9 mouse cellular contexts compared by ENCODE assay signal in genomic region chr8:61515931-61516744, GRCm38 (mm10). TPM values are rescaled to one million over a fixed set of nuclear protein-coding genes. Genes with fewer than 3 reads are reported as not detected.
DNase-seq lines count a peak whose midpoint lies in the region; ATAC-seq and TF ChIP-seq lines count a peak whose summit lies in the region.
"Had no signal": no experiment of that assay in that cellular context is flagged by ENCODE, and none has a peak within 500 bp of the region (broad histone marks: within the 10 kb centered on the region; RNA-seq: fewer than 3 reads in every experiment).

No protein-coding gene starts in this region.

- H3K79me2 ChIP-seq in MEL (ENCODE audit: control insufficient read depth, insufficient read depth, low read length, poor library complexity): no peaks in the 10 kb centered on the region

- peaks cover 0 to 9% of the 10 kb centered on the region in 2 experiments; a peak in 2 of 4 replicates for H3K36me3 ChIP-seq in MEL (ENCODE audit: control insufficient read depth in 1 of 2, insufficient read depth in 2 of 2, low read length in 2 of 2)
- no peaks in the 10 kb centered on the region for H3K36me3 ChIP-seq in forebrain, embryonic 15.5 days
- peaks cover 13% of the 10 kb centered on the region for H3K36me3 ChIP-seq in hindbrain, embryonic 12.5 days

- 23% methylated on average over 25 of the region's 25 CpGs for WGBS in forebrain, embryonic 15.5 days
- WGBS in hindbrain, embryonic 12.5 days: 28% methylated on average over 25 of the region's 25 CpGs

- H3K4me1 ChIP-seq in MEL (ENCODE audit: control insufficient read depth in 1 of 2, insufficient read depth in 2 of 2, low read length in 2 of 2): peaks cover 5 to 6% of the 10 kb centered on the region in 2 experiments
- peaks cover 28% of the 10 kb centered on the region for H3K4me1 ChIP-seq in forebrain, embryonic 15.5 days
- peaks cover 17% of the 10 kb centered on the region for H3K4me1 ChIP-seq in hindbrain, embryonic 12.5 days

- H3K9ac ChIP-seq in MEL (ENCODE audit: control insufficient read depth, low read depth, low read length, poor library complexity, severe bottlenecking): peak overlapping the region; percentile 29; the same call in 1 of the 2 replicates
- H3K9ac ChIP-seq in forebrain, embryonic 15.5 days (replicated peaks): 0 out of 2 replicates have a peak overlapping the region, but pooled peaks have one; percentile 5
- H3K9ac ChIP-seq in hindbrain, embryonic 12.5 days: no peak overlapping the region
- H3K9ac ChIP-seq: limb, embryonic 15.5 days had no signal

- ATAC-seq in forebrain, embryonic 15.5 days (replicated peaks): peak; percentile 94
- peak; percentile 90 for ATAC-seq in hindbrain, embryonic 12.5 days (ENCODE audit: low FRiP score)

- TF ChIP-seq EP300 in MEL (IDR thresholded peaks at IDR 0.05; ENCODE audit: low read depth in 1 of 2, low read length in 2 of 2): no peak

- TF ChIP-seq CTCF in MEL (IDR thresholded peaks at IDR 0.05 in 2 of 3, conservative IDR thresholded peaks at IDR 0.05 in 1 of 3; ENCODE audit: control insufficient read depth in 1 of 3, insufficient read depth in 1 of 3, low read depth in 2 of 3, low read length in 3 of 3, poor library complexity in 1 of 3, severe bottlenecking in 1 of 3): peak; percentile 83 to 95 (median 87)

- no peaks in the 10 kb centered on the region for H3K9me3 ChIP-seq in MEL (replicated peaks; ENCODE audit: insufficient read depth, low read length)
- H3K9me3 ChIP-seq in forebrain, embryonic 15.5 days: no peaks in the 10 kb centered on the region
- H3K9me3 ChIP-seq in hindbrain, embryonic 12.5 days (replicated peaks): no peaks in the 10 kb centered on the region
- H3K9me3 ChIP-seq: limb, embryonic 15.5 days had no signal

- peak; percentile 83 for DNase-seq in MEL (ENCODE audit: low read depth, low spot score)
- DNase-seq in cerebellum, adult 11 months: peak; percentile 75
- DNase-seq in layer of hippocampus, adult 9-10 months (ENCODE audit: low spot score): peak; percentile 87
- peak; percentile 70 for DNase-seq in lung, postnatal 25 days (ENCODE audit: low spot score)
- DNase-seq in right cerebral cortex, adult 18-20 months: peak; percentile 85
- peak; percentile 47 to 62 for DNase-seq in urinary bladder, adult 18-20 months (ENCODE audit: low spot score in 2 of 2)

- peak overlapping the region; percentile 41 for H3K4me2 ChIP-seq in forebrain, embryonic 15.5 days (replicated peaks)
- peak overlapping the region; percentile 39 for H3K4me2 ChIP-seq in hindbrain, embryonic 12.5 days (replicated peaks)
- H3K4me2 ChIP-seq: limb, embryonic 15.5 days had no signal

- H3K27me3 ChIP-seq in MEL (ENCODE audit: control insufficient read depth in 1 of 2, insufficient read depth in 2 of 2, low read length in 2 of 2): no peaks in the 10 kb centered on the region
- no peaks in the 10 kb centered on the region for H3K27me3 ChIP-seq in forebrain, embryonic 15.5 days
- no peaks in the 10 kb centered on the region for H3K27me3 ChIP-seq in hindbrain, embryonic 12.5 days
- H3K27me3 ChIP-seq: limb, embryonic 15.5 days had no signal

- H3K4me3 ChIP-seq in MEL (ENCODE audit: control insufficient read depth in 1 of 2, insufficient read depth in 1 of 2, low read depth in 2 of 2, low read length in 2 of 2): peak overlapping the region in 1 of 2 experiments; percentile 29; a peak in 1 of 4 replicates
- peak overlapping the region; percentile 21 for H3K4me3 ChIP-seq in forebrain, embryonic 15.5 days
- peak overlapping the region; percentile 3; the same call in 1 of the 2 replicates for H3K4me3 ChIP-seq in hindbrain, embryonic 12.5 days
- H3K4me3 ChIP-seq: limb, embryonic 15.5 days had no signal

- no peak for TF ChIP-seq POLR2A in MEL (IDR thresholded peaks at IDR 0.05; ENCODE audit: control insufficient read depth in 1 of 2, insufficient read depth in 1 of 2, low read depth in 1 of 2, low read length in 2 of 2, poor library complexity in 1 of 2)

- H3K27ac ChIP-seq in MEL (ENCODE audit: control insufficient read depth, low read depth, low read length): no peak overlapping the region
- H3K27ac ChIP-seq in forebrain, embryonic 15.5 days (replicated peaks): peak overlapping the region; percentile 90
- H3K27ac ChIP-seq in hindbrain, embryonic 12.5 days: peak overlapping the region; percentile 94
- H3K27ac ChIP-seq: limb, embryonic 15.5 days had no signal

- TF ChIP-seq RAD21 in MEL (IDR thresholded peaks at IDR 0.05; ENCODE audit: low read depth, low read length): peak; percentile 98

TF ChIP-seq in MEL, 35 proteins besides CTCF, POLR2A, EP300 and RAD21:
- TF ChIP-seq MYC (IDR thresholded peaks at IDR 0.05; ENCODE audit: low read depth, low read length) (0 out of 2 replicates have a peak, but pooled peaks have one; percentile 33), USF2 (IDR thresholded peaks at IDR 0.05; ENCODE audit: borderline replicate concordance in 1 of 2, insufficient read depth in 1 of 2, low read depth in 1 of 2, low read length in 2 of 2) (no peak), POLR2AphosphoS2 (IDR thresholded peaks at IDR 0.05; ENCODE audit: low read length) (no peak), ETS1 (IDR thresholded peaks at IDR 0.05; ENCODE audit: low read depth, low read length) (no peak), ZKSCAN1 (IDR thresholded peaks at IDR 0.05; ENCODE audit: low read depth, low read length) (no peak), NRF1 (IDR thresholded peaks at IDR 0.05; ENCODE audit: insufficient read depth, low read depth, low read length, poor library complexity, severe bottlenecking) (0 out of 2 replicates have a peak, but pooled peaks have one; percentile 10), MEF2A (IDR thresholded peaks at IDR 0.05; ENCODE audit: extremely low read depth, insufficient replicate concordance, low read depth, low read length, poor library complexity, severe bottlenecking) (no peak), JUND (IDR thresholded peaks at IDR 0.05; ENCODE audit: low read depth, low read length) (no peak), TAL1 (IDR thresholded peaks at IDR 0.05; ENCODE audit: low read length) (no peak), ZNF384 (IDR thresholded peaks at IDR 0.05; ENCODE audit: low read depth, low read length) (peak; percentile 89), MXI1 (IDR thresholded peaks at IDR 0.05; ENCODE audit: low read depth, low read length) (no peak), BHLHE40 (IDR thresholded peaks at IDR 0.05; ENCODE audit: borderline replicate concordance, low read depth, low read length) (0 out of 2 replicates have a peak, but pooled peaks have one; percentile 19), GATA1 (IDR thresholded peaks at IDR 0.05; ENCODE audit: low read depth, low read length) (no peak), CHD1 (IDR thresholded peaks at IDR 0.05; ENCODE audit: low read depth, low read length) (no peak), USF1 (IDR thresholded peaks at IDR 0.05; ENCODE audit: low read depth, low read length) (no peak), CHD2 (IDR thresholded peaks at IDR 0.05; ENCODE audit: low read length) (no peak), MYB (IDR thresholded peaks at IDR 0.05; ENCODE audit: low read depth, low read length) (no peak), ZMIZ1 (IDR thresholded peaks at IDR 0.05; ENCODE audit: low read depth, low read length) (no peak), POLR2AphosphoS5 (IDR thresholded peaks at IDR 0.05; ENCODE audit: borderline replicate concordance, low read depth, low read length) (no peak), ELF1 (IDR thresholded peaks at IDR 0.05; ENCODE audit: low read depth, low read length) (no peak), SMC3 (IDR thresholded peaks at IDR 0.05; ENCODE audit: low read depth, low read length) (peak; percentile 93), ZC3H11A (IDR thresholded peaks at IDR 0.05; ENCODE audit: low read depth, low read length) (peak; percentile 89), RCOR1 (IDR thresholded peaks at IDR 0.05; ENCODE audit: low read depth, low read length) (0 out of 2 replicates have a peak, but pooled peaks have one; percentile 16), HCFC1 (IDR thresholded peaks at IDR 0.05; ENCODE audit: low read depth, low read length) (peak; percentile 42; the same call in 1 of the 2 replicates), GABPA (IDR thresholded peaks at IDR 0.05; ENCODE audit: low read depth, low read length) (no peak), UBTF (IDR thresholded peaks at IDR 0.05; ENCODE audit: borderline replicate concordance, insufficient read depth, low read depth, low read length) (no peak), TBP (IDR thresholded peaks at IDR 0.05; ENCODE audit: low read depth, low read length) (no peak), SIN3A (IDR thresholded peaks at IDR 0.05; ENCODE audit: low read length) (peak; percentile 62), NELFE (IDR thresholded peaks at IDR 0.05; ENCODE audit: low read depth, low read length) (no peak; the same call in 1 of the 2 replicates), MAZ (IDR thresholded peaks at IDR 0.05; ENCODE audit: low read depth, low read length) (no peak), MAX (IDR thresholded peaks at IDR 0.05; ENCODE audit: low read length) (no peak), KAT2A (conservative IDR thresholded peaks at IDR 0.05; ENCODE audit: low read depth, low read length) (no peak), TCF12 (IDR thresholded peaks at IDR 0.05; ENCODE audit: low read depth, low read length) (peak; percentile 44; the same call in 1 of the 2 replicates), E2F4 (IDR thresholded peaks at IDR 0.05; ENCODE audit: borderline replicate concordance, low read depth, low read length) (no peak), MAFK (IDR thresholded peaks at IDR 0.05; ENCODE audit: borderline replicate concordance, low read depth, low read length) (no peak)

RNA-seq across cellular contexts. Expression of gene Cbr4, which starts 28.6 kb away (rescaled TPM):
- 15.4 and 19.7 TPM in 2 replicates for total RNA-seq in MEL (2012; rRNA removed)
- 10 to 100 TPM in 1 of 2 experiments, not detected in 1; 15.8 TPM for polyA plus RNA-seq in MEL (2012; ENCODE audit: insufficient read depth in 1 of 2, insufficient read length in 2 of 2, low read depth in 1 of 2, low replicate concordance in 2 of 2, missing spikeins in 1 of 2)
- polyA plus RNA-seq in forebrain, embryonic 15.5 days (2015; fragmentation: Nextera tagmentation; extraction: Ambion mirVana): 19.2 and 23.8 TPM in 2 replicates
- 23.5 and 27.7 TPM in 2 replicates for polyA plus RNA-seq in hindbrain, embryonic 12.5 days (2016; fragmentation: Nextera tagmentation; extraction: Ambion mirVana)
